ENCODE assay signal across 9 mouse cellular contexts in the genomic region with DNA sequence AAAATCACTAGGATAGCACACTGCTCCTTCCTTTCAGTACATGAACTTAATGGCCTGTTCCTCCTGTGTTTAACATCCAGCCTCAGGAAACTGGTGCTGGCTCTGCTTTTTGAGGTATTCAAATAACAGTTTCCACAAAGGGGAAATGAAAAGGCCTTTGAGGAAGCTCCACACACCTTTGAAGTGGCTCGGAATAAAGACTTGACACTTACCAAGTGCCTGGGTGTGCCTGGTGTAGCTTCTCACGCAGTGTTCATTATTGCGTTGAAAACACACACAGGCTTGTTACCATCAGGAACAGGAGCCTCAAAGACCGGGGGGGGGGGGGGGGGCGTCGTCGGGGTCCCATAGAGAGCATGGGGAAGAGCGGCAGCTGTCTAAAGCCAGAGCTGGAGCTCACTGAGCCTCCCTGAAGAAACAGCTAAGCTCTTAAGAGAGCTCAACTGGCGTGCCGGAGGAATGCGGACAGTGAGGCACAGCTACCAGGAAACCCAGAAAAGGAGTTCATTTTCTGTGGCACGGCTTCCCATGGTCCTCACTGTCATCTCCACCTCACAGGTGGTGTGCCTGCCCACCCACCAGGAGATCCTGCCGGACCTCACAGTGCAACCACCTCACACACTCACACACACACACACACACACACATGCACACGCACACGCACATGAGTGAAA.
DNase-seq lines count a peak whose midpoint lies in the region; ATAC-seq lines count a peak whose summit lies in the region.
"Had no signal": no experiment of that assay in that cellular context is flagged by ENCODE, and none has a peak within 500 bp of the region (broad histone marks: within the 10 kb centered on the region; RNA-seq: fewer than 3 reads in every experiment).

No protein-coding gene starts in this region.

- intact Hi-C loops in left cerebral cortex, postnatal 10 days (cut with DNase I): loop anchor here (10.0 kb wide), 1 partner anchor 86 kb away; no protein-coding TSS in a partner anchor
- intact Hi-C loops in heart, postnatal 25 days (cut with DNase I): no loop called here

- 32% methylated on average over 15 of the region's 15 CpGs for WGBS in kidney, embryonic 15.5 days
- WGBS in forebrain, embryonic 15.5 days: 22% methylated on average over 15 of the region's 15 CpGs
- WGBS in midbrain, embryonic 14.5 days: 20% methylated on average over 15 of the region's 15 CpGs

- ATAC-seq in kidney, embryonic 15.5 days (replicated peaks; ENCODE audit: low FRiP score): no peak
- peak; percentile 39 for ATAC-seq in CD4-positive, CD25-positive, alpha-beta regulatory T cell, adult 4 months
- ATAC-seq in forebrain, embryonic 15.5 days (replicated peaks): no peak
- 0 out of 2 replicates have a peak, but pooled peaks have one; percentile 6 for ATAC-seq in midbrain, embryonic 14.5 days (ENCODE audit: low FRiP score, low TSS enrichment)

- no peaks in the 10 kb centered on the region for H3K27me3 ChIP-seq in kidney, embryonic 15.5 days
- no peaks in the 10 kb centered on the region for H3K27me3 ChIP-seq in forebrain, embryonic 15.5 days
- H3K27me3 ChIP-seq in midbrain, embryonic 14.5 days (ENCODE audit: control insufficient read depth, insufficient read depth, low read length): no peaks in the 10 kb centered on the region

- H3K4me3 ChIP-seq in kidney, embryonic 15.5 days (replicated peaks): no peak overlapping the region
- H3K4me3 ChIP-seq in forebrain, embryonic 15.5 days: no peak overlapping the region
- H3K4me3 ChIP-seq in midbrain, embryonic 14.5 days (replicated peaks; ENCODE audit: low read depth, low read length): no peak overlapping the region
- H3K4me3 ChIP-seq: gastrocnemius, adult 2 months had no signal

- H3K4me1 ChIP-seq in kidney, embryonic 15.5 days: peaks cover 63% of the 10 kb centered on the region
- peaks cover 86% of the 10 kb centered on the region for H3K4me1 ChIP-seq in forebrain, embryonic 15.5 days
- peaks cover 77% of the 10 kb centered on the region for H3K4me1 ChIP-seq in midbrain, embryonic 14.5 days (ENCODE audit: control insufficient read depth, insufficient read depth, low read length)

- DNase-seq in kidney, adult 8-10 months: no peak
- peak; percentile 56 for DNase-seq in midbrain, embryonic 14.5 days
- DNase-seq in left cerebral cortex, postnatal 10 days (ENCODE audit: extremely low spot score in 1 of 2, low spot score in 2 of 2): no peak
- DNase-seq in lung, postnatal 25 days (ENCODE audit: low spot score): no peak
- DNase-seq in heart, postnatal 25 days (ENCODE audit: low spot score): no peak

- 0 out of 2 replicates have a peak, but pooled peaks cover 4% of the 10 kb centered on the region for H3K36me3 ChIP-seq in kidney, embryonic 15.5 days
- H3K36me3 ChIP-seq in forebrain, embryonic 15.5 days: no peaks in the 10 kb centered on the region
- no peaks in the 10 kb centered on the region for H3K36me3 ChIP-seq in midbrain, embryonic 14.5 days (ENCODE audit: control insufficient read depth, insufficient read depth, low read length)

- H3K9ac ChIP-seq in kidney, embryonic 15.5 days: no peak overlapping the region
- H3K9ac ChIP-seq in forebrain, embryonic 15.5 days (replicated peaks): no peak overlapping the region
- H3K9ac ChIP-seq in midbrain, embryonic 14.5 days (replicated peaks; ENCODE audit: low read length): no peak overlapping the region

- H3K27ac ChIP-seq in kidney, embryonic 15.5 days: 0 out of 2 replicates have a peak overlapping the region, but pooled peaks have one; percentile 47
- peak overlapping the region; percentile 90 for H3K27ac ChIP-seq in forebrain, embryonic 15.5 days (replicated peaks)
- peak overlapping the region; percentile 63 for H3K27ac ChIP-seq in midbrain, embryonic 14.5 days (replicated peaks; ENCODE audit: low read depth, low read length)

- H3K9me3 ChIP-seq in kidney, embryonic 15.5 days (replicated peaks): no peaks in the 10 kb centered on the region
- H3K9me3 ChIP-seq in forebrain, embryonic 15.5 days: no peaks in the 10 kb centered on the region
- H3K9me3 ChIP-seq in midbrain, embryonic 14.5 days (ENCODE audit: control insufficient read depth, low read length): no peaks in the 10 kb centered on the region

- H3K4me2 ChIP-seq in kidney, embryonic 15.5 days: no peak overlapping the region
- no peak overlapping the region for H3K4me2 ChIP-seq in forebrain, embryonic 15.5 days (replicated peaks)
- no peak overlapping the region for H3K4me2 ChIP-seq in midbrain, embryonic 14.5 days (ENCODE audit: low read length)

Comparison
In these comparisons a context has a peak if more than half of its experiments do, and no peak if none do; other contexts are left out.
1. ATAC-seq: peak in CD4-positive, CD25-positive, alpha-beta regulatory T cell, adult 4 months (single experiment) and midbrain, embryonic 14.5 days (single experiment); none in kidney, embryonic 15.5 days (single experiment) and forebrain, embryonic 15.5 days (single experiment).
2. Peak in every context shown above with its lines, with median percentiles within 50 percentile points of each other: H3K27ac ChIP-seq.